Comparison of ENCODE assay signal across 16 mouse cellular contexts in the genomic region with DNA sequence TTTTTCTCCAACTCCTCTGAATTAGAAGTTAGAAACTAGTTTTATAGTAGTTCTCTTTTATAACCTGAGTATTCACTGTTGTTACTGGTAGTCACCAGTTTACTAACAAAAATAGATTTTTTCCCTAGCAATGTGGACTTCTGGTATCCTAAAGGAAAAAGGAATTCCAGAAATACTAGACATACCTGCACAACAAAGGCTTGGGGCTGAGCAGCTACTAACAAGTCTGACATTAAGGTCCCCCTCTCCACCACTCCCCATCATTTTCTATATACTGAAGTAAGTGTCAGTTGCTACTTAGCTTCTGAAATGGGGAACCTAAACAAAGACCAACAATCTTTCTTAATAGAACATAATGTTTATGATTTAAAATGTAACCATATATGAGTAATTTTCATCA.
"Had no signal": no experiment of that assay in that cellular context is flagged by ENCODE, and none has a peak within 500 bp of the region (broad histone marks: within the 10 kb centered on the region; RNA-seq: fewer than 3 reads in every experiment).

No protein-coding gene starts in this region.

- H3K27ac ChIP-seq: midbrain, embryonic 10.5 days; midbrain, embryonic 12.5 days; neural tube, embryonic 13.5 days; neural tube, embryonic 15.5 days; stomach, embryonic 15.5 days; stomach, postnatal 0 days had no signal

- H3K9me3 ChIP-seq: midbrain, embryonic 10.5 days; midbrain, embryonic 12.5 days; neural tube, embryonic 13.5 days; neural tube, embryonic 15.5 days; stomach, embryonic 15.5 days had no signal

- H3K4me3 ChIP-seq: midbrain, embryonic 10.5 days; midbrain, embryonic 12.5 days; myocyte; neural tube, embryonic 13.5 days; neural tube, embryonic 15.5 days; stomach, embryonic 15.5 days had no signal

- H3K9ac ChIP-seq: lung, embryonic 14.5 days; midbrain, embryonic 12.5 days; neural tube, embryonic 13.5 days; neural tube, embryonic 15.5 days; stomach, embryonic 15.5 days had no signal

- H3K36me3 ChIP-seq: midbrain, embryonic 12.5 days; neural tube, embryonic 13.5 days; neural tube, embryonic 15.5 days; stomach, embryonic 15.5 days had no signal

- DNase-seq: lung, adult 18-20 months; lung, embryonic 14.5 days; lung, postnatal 10 days; lung, postnatal 4 days; midbrain, embryonic 14.5 days; right cerebral cortex, postnatal 14 days; thymus, adult 2 months; thymus, postnatal 25 days; thymus, postnatal 4 days had no signal
